ENCODE assay signal across 13 mouse cellular contexts in the genomic region with DNA sequence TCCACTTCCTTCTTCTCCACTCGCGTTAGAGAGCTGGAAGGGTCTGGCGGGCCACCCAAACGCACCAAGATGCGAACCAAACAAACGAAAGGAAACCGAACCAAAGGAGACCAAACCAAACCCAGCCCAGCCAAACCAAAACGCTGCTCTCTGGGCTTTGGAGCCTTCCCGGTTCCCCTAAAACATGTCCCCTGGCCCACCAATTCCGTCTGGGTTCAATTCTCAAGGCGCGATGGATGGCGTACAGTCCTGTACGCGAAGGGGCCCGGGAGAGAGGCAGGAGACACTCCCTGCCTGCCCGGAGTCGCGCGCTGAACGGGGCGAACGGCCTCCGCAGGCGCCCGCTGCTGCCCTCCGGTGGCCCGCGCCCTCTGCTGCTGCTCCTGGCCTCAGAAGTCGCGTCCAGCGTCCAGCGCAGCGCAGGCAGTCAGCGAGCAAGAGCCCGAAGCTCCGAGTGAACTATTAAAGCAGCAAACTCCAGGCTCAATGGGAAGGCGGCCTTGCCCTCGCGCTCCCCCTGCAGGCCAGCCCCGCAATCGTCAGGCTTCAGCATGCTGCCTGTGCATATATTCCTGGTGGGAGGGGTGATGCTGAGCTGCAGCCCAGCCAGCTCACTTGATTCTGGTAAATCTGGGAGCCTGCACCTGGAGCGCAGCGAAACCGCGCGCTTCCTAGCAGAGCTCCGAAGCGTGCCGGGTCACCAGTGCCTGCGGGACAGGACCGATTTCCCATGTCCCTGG. TPM values are rescaled to one million over a fixed set of nuclear protein-coding genes. Genes with fewer than 3 reads are reported as not detected.
DNase-seq lines count a peak whose midpoint lies in the region.
"Had no signal": no experiment of that assay in that cellular context is flagged by ENCODE, and none has a peak within 500 bp of the region (broad histone marks: within the 10 kb centered on the region; RNA-seq: fewer than 3 reads in every experiment).

A gene (plus strand): TSS at position 552 of the 740 bp plus-strand sequence.

- DNase-seq in adrenal gland, adult 2 months = peak; percentile 77
- peak; percentile 50 to 74 for DNase-seq in cerebellum, postnatal 36 days
- peak; percentile 99 for DNase-seq in heart, adult 11 months
- peak; percentile 77 for DNase-seq in kidney, adult 9 months
- DNase-seq in left cerebral cortex, adult 11 months (ENCODE audit: low spot score) = peak; percentile 43
- DNase-seq in lung, postnatal 14 days = peak; percentile 42
- DNase-seq in right cerebral cortex, postnatal 4 days = peak; percentile 22
- DNase-seq in urinary bladder, adult 2 months (ENCODE audit: low spot score) = peak; percentile 89

RNA-seq across cellular contexts. Expression of the gene that starts here (rescaled TPM):
- total RNA-seq in adrenal gland, adult 2 months (2021) = not detected
- polyA plus RNA-seq in adrenal gland, adult 2 months (2012; rRNA removed) = 0.22 TPM in 1 of 2 replicates, not detected in the other
- polyA plus RNA-seq in urinary bladder, adult 2 months (2012; rRNA removed) = not detected in 2 replicates
- polyA plus RNA-seq: erythroblast, embryonic 14.5 days; heart, embryonic 12.5 days; intestine, embryonic 15.5 days; liver, embryonic 15.5 days; midbrain, embryonic 16.5 days had no signal

Comparison
In these comparisons a context has a peak if more than half of its experiments do, and no peak if none do; other contexts are left out.
1. Peak in every context shown above with its lines: DNase-seq.
2. Peak in DNase-seq in adrenal gland, adult 2 months; RNA of the gene not detected or under 1 TPM.
3. Peak in DNase-seq in urinary bladder, adult 2 months; RNA of the gene not detected or under 1 TPM.
4. DNase-seq: peak in every context shown above with its lines; median percentile 99 in heart, adult 11 months; 89 in urinary bladder, adult 2 months; 77 in adrenal gland, adult 2 months; 77 in kidney, adult 9 months; 62 in cerebellum, postnatal 36 days; 43 in left cerebral cortex, adult 11 months; 42 in lung, postnatal 14 days; 22 in right cerebral cortex, postnatal 4 days.